In genomic region chr16:56075222-56076111, GRCm38 (mm10) we compare ENCODE assay signal across 8 mouse cellular contexts. TPM values are rescaled to one million over a fixed set of nuclear protein-coding genes. Genes with fewer than 3 reads are reported as not detected.
DNase-seq lines count a peak whose midpoint lies in the region; ATAC-seq and TF ChIP-seq lines count a peak whose summit lies in the region.

No protein-coding gene starts in this region.

- H3K4me3 ChIP-seq in MEL (ENCODE audit: control insufficient read depth in 1 of 2, insufficient read depth in 1 of 2, low read depth in 2 of 2, low read length in 2 of 2) = peak overlapping the region; percentile 75 to 90
- H3K4me3 ChIP-seq in forebrain, embryonic 16.5 days (replicated peaks; ENCODE audit: low read length) = peak overlapping the region; percentile 98
- H3K4me3 ChIP-seq in neural tube, embryonic 15.5 days (replicated peaks) = peak overlapping the region; percentile 85

- peak in 1 of 2 experiments; percentile 44; a peak in 1 of 4 replicates for TF ChIP-seq EP300 in MEL (IDR thresholded peaks at IDR 0.05; ENCODE audit: low read depth in 1 of 2, low read length in 2 of 2)

- intact Hi-C loops in heart, postnatal 36 days (cut with DNase I) = loop anchor here (2.0 to 10.0 kb wide), 6 partner anchors 42 to 639 kb away; partner anchors contain the start of genes Rpl24 and Tfg

- H3K9ac ChIP-seq in MEL (ENCODE audit: control insufficient read depth, low read depth, low read length, poor library complexity, severe bottlenecking) = peak overlapping the region; percentile 98
- peak overlapping the region; percentile 92 for H3K9ac ChIP-seq in forebrain, embryonic 16.5 days (replicated peaks; ENCODE audit: low read depth, low read length)
- peak overlapping the region; percentile 78 for H3K9ac ChIP-seq in neural tube, embryonic 15.5 days (replicated peaks)

- H3K4me2 ChIP-seq in forebrain, embryonic 16.5 days (ENCODE audit: low read length) = peak overlapping the region; percentile 63
- H3K4me2 ChIP-seq in neural tube, embryonic 15.5 days = peak overlapping the region; percentile 63

- peaks cover 0 to 32% of the 10 kb centered on the region in 2 experiments; a peak in 2 of 4 replicates for H3K36me3 ChIP-seq in MEL (ENCODE audit: control insufficient read depth in 1 of 2, insufficient read depth in 2 of 2, low read length in 2 of 2)
- no peaks in the 10 kb centered on the region for H3K36me3 ChIP-seq in forebrain, embryonic 16.5 days (ENCODE audit: control insufficient read depth, insufficient read depth)
- no peaks in the 10 kb centered on the region for H3K36me3 ChIP-seq in neural tube, embryonic 15.5 days

- H3K4me1 ChIP-seq in MEL (ENCODE audit: control insufficient read depth in 1 of 2, insufficient read depth in 2 of 2, low read length in 2 of 2) = peaks cover 17 to 38% of the 10 kb centered on the region in 2 experiments
- H3K4me1 ChIP-seq in forebrain, embryonic 16.5 days (replicated peaks; ENCODE audit: control insufficient read depth, insufficient read depth, low read length) = peaks cover 10% of the 10 kb centered on the region
- H3K4me1 ChIP-seq in neural tube, embryonic 15.5 days = peaks cover 27% of the 10 kb centered on the region

- peak overlapping the region; percentile 84 for H3K27ac ChIP-seq in MEL (ENCODE audit: control insufficient read depth, low read depth, low read length)
- peak overlapping the region; percentile 98 for H3K27ac ChIP-seq in forebrain, embryonic 16.5 days (ENCODE audit: low read length)
- peak overlapping the region; percentile 98 for H3K27ac ChIP-seq in neural tube, embryonic 15.5 days (replicated peaks)

- H3K9me3 ChIP-seq in MEL (replicated peaks; ENCODE audit: insufficient read depth, low read length) = no peaks in the 10 kb centered on the region
- no peaks in the 10 kb centered on the region for H3K9me3 ChIP-seq in forebrain, embryonic 16.5 days (ENCODE audit: control insufficient read depth, low read length)
- no peaks in the 10 kb centered on the region for H3K9me3 ChIP-seq in neural tube, embryonic 15.5 days (replicated peaks)

- peak; percentile 93 for DNase-seq in MEL (ENCODE audit: low read depth, low spot score)
- peak; percentile 80 to 86 for DNase-seq in cerebellum, adult 18-20 months
- peak; percentile 80 to 86 for DNase-seq in heart, postnatal 36 days
- DNase-seq in layer of hippocampus, adult 18-20 months (ENCODE audit: low spot score in 2 of 2) = peak; percentile 70 to 88
- peak; percentile 81 to 86 for DNase-seq in lung, adult 18-20 months
- peak; percentile 87 for DNase-seq in testis, postnatal 10 days (ENCODE audit: low spot score)

- no peak for TF ChIP-seq CTCF in MEL (IDR thresholded peaks at IDR 0.05 in 2 of 3, conservative IDR thresholded peaks at IDR 0.05 in 1 of 3; ENCODE audit: control insufficient read depth in 1 of 3, insufficient read depth in 1 of 3, low read depth in 2 of 3, low read length in 3 of 3, poor library complexity in 1 of 3, severe bottlenecking in 1 of 3)

- TF ChIP-seq RAD21 in MEL (IDR thresholded peaks at IDR 0.05; ENCODE audit: low read depth, low read length) = no peak

- H3K79me2 ChIP-seq in MEL (ENCODE audit: control insufficient read depth, insufficient read depth, low read length, poor library complexity) = peaks cover 8% of the 10 kb centered on the region

- TF ChIP-seq POLR2A in MEL (IDR thresholded peaks at IDR 0.05; ENCODE audit: control insufficient read depth in 1 of 2, insufficient read depth in 1 of 2, low read depth in 1 of 2, low read length in 2 of 2, poor library complexity in 1 of 2) = peak; percentile 35 to 71; a peak in 3 of 4 replicates

- WGBS in forebrain, embryonic 16.5 days = under 1% methylated on average over 32 of the region's 66 CpGs
- 0% methylated on average over 41 of the region's 66 CpGs for WGBS in neural tube, embryonic 15.5 days

- ATAC-seq in forebrain, embryonic 16.5 days = peak; percentile 91
- ATAC-seq in neural tube, embryonic 15.5 days (ENCODE audit: low FRiP score) = peak; percentile 92

- no peaks in the 10 kb centered on the region for H3K27me3 ChIP-seq in MEL (ENCODE audit: control insufficient read depth in 1 of 2, insufficient read depth in 2 of 2, low read length in 2 of 2)
- no peaks in the 10 kb centered on the region for H3K27me3 ChIP-seq in forebrain, embryonic 16.5 days (replicated peaks; ENCODE audit: control insufficient read depth, insufficient read depth, low read length)
- no peaks in the 10 kb centered on the region for H3K27me3 ChIP-seq in neural tube, embryonic 15.5 days (replicated peaks)

TF ChIP-seq in MEL, 35 proteins besides CTCF, POLR2A, EP300 and RAD21:
- TF ChIP-seq MAX (IDR thresholded peaks at IDR 0.05; ENCODE audit: low read length) (peak; percentile 46), NELFE (IDR thresholded peaks at IDR 0.05; ENCODE audit: low read depth, low read length) (peak; percentile 40; the same call in 1 of the 2 replicates), ETS1 (IDR thresholded peaks at IDR 0.05; ENCODE audit: low read depth, low read length) (peak; percentile 4; the same call in 1 of the 2 replicates), HCFC1 (IDR thresholded peaks at IDR 0.05; ENCODE audit: low read depth, low read length) (peak; percentile 82), NRF1 (IDR thresholded peaks at IDR 0.05; ENCODE audit: insufficient read depth, low read depth, low read length, poor library complexity, severe bottlenecking) (peak; percentile 70), ZC3H11A (IDR thresholded peaks at IDR 0.05; ENCODE audit: low read depth, low read length) (no peak), TCF12 (IDR thresholded peaks at IDR 0.05; ENCODE audit: low read depth, low read length) (peak; percentile 33; the same call in 1 of the 2 replicates), CHD2 (IDR thresholded peaks at IDR 0.05; ENCODE audit: low read length) (peak; percentile 53), CHD1 (IDR thresholded peaks at IDR 0.05; ENCODE audit: low read depth, low read length) (0 out of 2 replicates have a peak, but pooled peaks have one; percentile 28), TAL1 (IDR thresholded peaks at IDR 0.05; ENCODE audit: low read length) (no peak), POLR2AphosphoS2 (IDR thresholded peaks at IDR 0.05; ENCODE audit: low read length) (peak; percentile 50), MXI1 (IDR thresholded peaks at IDR 0.05; ENCODE audit: low read depth, low read length) (peak; percentile 60), MYC (IDR thresholded peaks at IDR 0.05; ENCODE audit: low read depth, low read length) (no peak), GATA1 (IDR thresholded peaks at IDR 0.05; ENCODE audit: low read depth, low read length) (no peak), SMC3 (IDR thresholded peaks at IDR 0.05; ENCODE audit: low read depth, low read length) (no peak), BHLHE40 (IDR thresholded peaks at IDR 0.05; ENCODE audit: borderline replicate concordance, low read depth, low read length) (0 out of 2 replicates have a peak, but pooled peaks have one; percentile 21), KAT2A (conservative IDR thresholded peaks at IDR 0.05; ENCODE audit: low read depth, low read length) (no peak; the same call in 1 of the 2 replicates), ELF1 (IDR thresholded peaks at IDR 0.05; ENCODE audit: low read depth, low read length) (peak; percentile 87), MYB (IDR thresholded peaks at IDR 0.05; ENCODE audit: low read depth, low read length) (no peak), MAZ (IDR thresholded peaks at IDR 0.05; ENCODE audit: low read depth, low read length) (peak; percentile 96), SIN3A (IDR thresholded peaks at IDR 0.05; ENCODE audit: low read length) (peak; percentile 50), ZKSCAN1 (IDR thresholded peaks at IDR 0.05; ENCODE audit: low read depth, low read length) (no peak), MAFK (IDR thresholded peaks at IDR 0.05; ENCODE audit: borderline replicate concordance, low read depth, low read length) (no peak), USF1 (IDR thresholded peaks at IDR 0.05; ENCODE audit: low read depth, low read length) (no peak), ZNF384 (IDR thresholded peaks at IDR 0.05; ENCODE audit: low read depth, low read length) (no peak)

RNA-seq across cellular contexts. Expression of gene Senp7, which starts 27.3 kb away (rescaled TPM):
- total RNA-seq in MEL (2012; rRNA removed) = 7.7 and 8.1 TPM in 2 replicates
- polyA plus RNA-seq in MEL (2012; ENCODE audit: insufficient read depth in 1 of 2, insufficient read length in 2 of 2, low read depth in 1 of 2, low replicate concordance in 2 of 2, missing spikeins in 1 of 2) = 10 to 100 TPM in 1 of 2 experiments, not detected in 1; 15.0 TPM
- 59.9 and 60.2 TPM in 2 replicates for polyA plus RNA-seq in forebrain, embryonic 16.5 days (2015; fragmentation: Nextera tagmentation; extraction: Ambion mirVana)
- total RNA-seq in heart, postnatal 36 days (2021) = 10 to 100 TPM; 14.4 to 16.0 TPM
- 10 to 100 TPM; 45.7 to 47.2 TPM for total RNA-seq in layer of hippocampus, adult 18-20 months (2021)
- 41.8 and 46.9 TPM in 2 replicates for polyA plus RNA-seq in neural tube, embryonic 15.5 days (2015; fragmentation: Nextera tagmentation; extraction: Ambion mirVana)

RNA-seq across cellular contexts. Expression of gene Trmt10c, which starts 37.8 kb away (rescaled TPM):
- total RNA-seq in MEL (2012; rRNA removed) = 28.7 and 32.3 TPM in 2 replicates
- 10 to 100 TPM; 16.5 to 48.5 TPM for polyA plus RNA-seq in MEL (2012; ENCODE audit: insufficient read depth in 1 of 2, insufficient read length in 2 of 2, low read depth in 1 of 2, low replicate concordance in 2 of 2, missing spikeins in 1 of 2)
- 27.1 and 27.4 TPM in 2 replicates for polyA plus RNA-seq in forebrain, embryonic 16.5 days (2015; fragmentation: Nextera tagmentation; extraction: Ambion mirVana)
- total RNA-seq in heart, postnatal 36 days (2021) = 10 to 100 TPM; 10.4 to 13.1 TPM
- total RNA-seq in layer of hippocampus, adult 18-20 months (2021) = 1 to 10 TPM; 9.1 to 9.5 TPM
- polyA plus RNA-seq in neural tube, embryonic 15.5 days (2015; fragmentation: Nextera tagmentation; extraction: Ambion mirVana) = 18.9 and 20.9 TPM in 2 replicates

RNA-seq across cellular contexts. Expression of gene Pcnp, which starts 45.9 kb away (rescaled TPM):
- 70.9 and 79.1 TPM in 2 replicates for total RNA-seq in MEL (2012; rRNA removed)
- polyA plus RNA-seq in MEL (2012; ENCODE audit: insufficient read depth in 1 of 2, insufficient read length in 2 of 2, low read depth in 1 of 2, low replicate concordance in 2 of 2, missing spikeins in 1 of 2) = 100 to 1,000 TPM in 1 of 2 experiments, 10 to 100 TPM in 1; 88.5 to 128 TPM
- polyA plus RNA-seq in forebrain, embryonic 16.5 days (2015; fragmentation: Nextera tagmentation; extraction: Ambion mirVana) = 230 and 262 TPM in 2 replicates
- total RNA-seq in heart, postnatal 36 days (2021) = 10 to 100 TPM; 50.8 to 52.1 TPM
- total RNA-seq in layer of hippocampus, adult 18-20 months (2021) = 100 to 1,000 TPM; 158 to 171 TPM
- 193 and 199 TPM in 2 replicates for polyA plus RNA-seq in neural tube, embryonic 15.5 days (2015; fragmentation: Nextera tagmentation; extraction: Ambion mirVana)

Comparison
In these comparisons a context has a peak if more than half of its experiments do, and no peak if none do; other contexts are left out.
1. Peak in every context shown above with its lines: DNase-seq, ATAC-seq, H3K4me3 ChIP-seq and H3K27ac ChIP-seq.